Mouse (Mus musculus) spleen, postnatal 14 days (tissue): ENCODE data around the gene Sec14l4.
A peak's percentile ranks its signal among the peaks of the same experiment; 100 is the strongest.

Experiments
- DNase-seq, 2 experiments: peaks; one replicate each; pipeline ENCODE4 v3.0.0; 2021 to 2022; ENCODE audit warnings: low spot score in 2 of 2

Gene Sec14l4

GRCm38 (mm10) chr11:4027561-4028334, 3.5 kb upstream of the Sec14l4 start:
- no peak for DNase-seq

- no peak for DNase-seq
These were observed 1.9 kb upstream of the Sec14l4 start for GRCm38 (mm10) chr11:4029343-4029742.

GRCm38 (mm10) chr11:4031961-4032360, 699 bp downstream of the Sec14l4 start:
- no peak for DNase-seq

GRCm38 (mm10) chr11:4033471-4033870, 2.2 kb downstream of the Sec14l4 start:
- DNase-seq = no peak

- DNase-seq = no peak
These were observed 2.9 kb downstream of the Sec14l4 start for GRCm38 (mm10) chr11:4034169-4034568.

- DNase-seq = no peak
These were observed 4.0 kb downstream of the Sec14l4 start for GRCm38 (mm10) chr11:4035116-4035892.

- DNase-seq = no peak
These were observed 4.7 kb downstream of the Sec14l4 start for GRCm38 (mm10) chr11:4035916-4036315.

- no peak for DNase-seq
These were observed 5.3 kb downstream of the Sec14l4 start for GRCm38 (mm10) chr11:4036365-4037084.

- DNase-seq = no peak
These were observed 8.7 kb downstream of the Sec14l4 start for GRCm38 (mm10) chr11:4039951-4040350.

GRCm38 (mm10) chr11:4041123-4041625, 9.9 kb downstream of the Sec14l4 start:
- DNase-seq = no peak

- no peak for DNase-seq
These were observed 11.8 kb downstream of the Sec14l4 start for GRCm38 (mm10) chr11:4043081-4043480.

- DNase-seq = no peak
These were observed 15.3 kb downstream of the Sec14l4 start for GRCm38 (mm10) chr11:4046526-4046925.

GRCm38 (mm10) chr11:4047766-4048165, 16.5 kb downstream of the Sec14l4 start:
- DNase-seq = no peak

GRCm38 (mm10) chr11:4048438-4048837, 17.2 kb downstream of the Sec14l4 start:
- no peak for DNase-seq

GRCm38 (mm10) chr11:4053586-4053985, 22.3 kb downstream of the Sec14l4 start:
- peak; percentile 26 to 57 for DNase-seq

- DNase-seq = no peak
These were observed 29.8 kb downstream of the Sec14l4 start for GRCm38 (mm10) chr11:4060866-4061575.

- DNase-seq = no peak
These were observed 31.3 kb downstream of the Sec14l4 start for GRCm38 (mm10) chr11:4062523-4062922.

- no peak for DNase-seq
These were observed 31.7 kb downstream of the Sec14l4 start for GRCm38 (mm10) chr11:4062981-4063380.

- DNase-seq = no peak
These were observed 33.4 kb downstream of the Sec14l4 start, which contains the start of gene Sec14l3 for GRCm38 (mm10) chr11:4064627-4065122. Sec14l3 (plus strand) TSS chr11:4064841.

GRCm38 (mm10) chr11:4069664-4070063, 38.4 kb downstream of the Sec14l4 start:
- no peak for DNase-seq

- peak in 1 of 2 experiments; percentile 17 for DNase-seq
These were observed 45.4 kb downstream of the Sec14l4 start for GRCm38 (mm10) chr11:4076633-4077032.
